Mouse (Mus musculus) heart, embryonic 10.5 days (tissue): Measurements from ENCODE around the gene Inf2. TPM values are rescaled to one million over a fixed set of nuclear protein-coding genes. Genes with fewer than 3 reads are reported as not detected.

Experiments used
- DNase-seq: peaks from one replicate; pipeline ENCODE4 v3.0.0-alpha.2; 2017; ENCODE audit warnings: low spot score
- H3K27ac ChIP-seq: fragments of 300-500 bp; sonication (generic); 2 replicates; pipeline ENCODE4 v1.5.1; 2016; ENCODE audit warnings: mild to moderate bottlenecking
- H3K27me3 ChIP-seq: fragments of 300-500 bp; sonication (generic); 2 replicates; pipeline ENCODE4 v1.6.1; 2016; ENCODE audit warnings: mild to moderate bottlenecking; ENCODE audit not compliant: poor library complexity, insufficient read depth, severe bottlenecking
- H3K36me3 ChIP-seq: fragments of 300-500 bp; sonication (generic); 2 replicates; pipeline ENCODE4 v1.6.1; 2016; ENCODE audit warnings: mild to moderate bottlenecking, moderate library complexity
- H3K4me1 ChIP-seq: fragments of 300-500 bp; sonication (generic); 2 replicates; pipeline ENCODE4 v1.6.1; 2016; ENCODE audit warnings: mild to moderate bottlenecking
- H3K4me3 ChIP-seq: fragments of 300-500 bp; sonication (generic); 2 replicates; pipeline ENCODE4 v1.5.1; 2016; ENCODE audit warnings: mild to moderate bottlenecking, moderate library complexity
- H3K9me3 ChIP-seq: fragments of 300-500 bp; sonication (generic); 2 replicates; pipeline ENCODE4 v1.6.1; 2016; ENCODE audit warnings: mild to moderate bottlenecking, moderate library complexity
- whole genome bisulfite sequencing: fragments of 180-500 bp; shearing (Covaris S2); methylation state at CpG from one replicate; pipeline ENCODE4 v1.1.7; 2016; 5-methylcytosine and 5-hydroxymethylcytosine counted together
- microRNA-seq: library from miRNA; unstranded; fragments of <30 nt; microRNA quantifications from one replicate; pipeline ENCODE4, GENCODE M21; 2017
- polyA plus RNA-seq: library from polyadenylated mRNA; unstranded; fragments of >200 nt; fragmentation: Nextera tagmentation; extraction: Ambion mirVana; gene quantifications from 2 replicates; pipeline ENCODE4 v1.2.1, GENCODE M21; 2016

Inf2 gene
- polyA plus RNA-seq, 1 experiment from 2014 or later = 5.6 TPM

- Histone ChIP-seq H3K36me3 (peaks cover 99% of the 10 kb centered on the region), H3K9me3 (no peaks in the 10 kb centered on the region), H3K27ac (peak overlapping the region; percentile 79), H3K27me3 (no peaks in the 10 kb centered on the region), H3K4me1 (peaks cover 63% of the 10 kb centered on the region), H3K4me3 (peak overlapping the region; percentile 37)
- no peak for DNase-seq
- 59% methylated on average over 3 of the region's 3 CpGs for WGBS
Observed at GRCm38 (mm10) chr12:112661327-112661605, 72.7 kb downstream of the Inf2 start.

- Histone ChIP-seq H3K36me3 (peaks cover 99% of the 10 kb centered on the region), H3K9me3 (no peaks in the 10 kb centered on the region), H3K27me3 (no peaks in the 10 kb centered on the region), H3K27ac (peak overlapping the region; percentile 79), H3K4me1 (peaks cover 69% of the 10 kb centered on the region), H3K4me3 (peak overlapping the region; percentile 37; the same call in 1 of the 2 replicates)
- WGBS = 76% methylated on average over 9 of the region's 9 CpGs
- no peak for DNase-seq
Observed at GRCm38 (mm10) chr12:112661851-112662250, 73.3 kb downstream of the Inf2 start.

- Histone ChIP-seq H3K27ac (peak overlapping the region; percentile 4; the same call in 1 of the 2 replicates), H3K27me3 (no peaks in the 10 kb centered on the region)
- WGBS = 89% methylated on average over 11 of the region's 11 CpGs
Observed at GRCm38 (mm10) chr12:112663303-112663702, 74.7 kb downstream of the Inf2 start.

GRCm38 (mm10) chr12:112663716-112664115, 75.1 kb downstream of the Inf2 start:
- Histone ChIP-seq H3K9me3 (no peaks in the 10 kb centered on the region), H3K36me3 (peaks cover 99% of the 10 kb centered on the region), H3K4me1 (peaks cover 87% of the 10 kb centered on the region), H3K4me3 (no peak overlapping the region), H3K27ac (peak overlapping the region; percentile 4; the same call in 1 of the 2 replicates), H3K27me3 (no peaks in the 10 kb centered on the region)
- no peak for DNase-seq
- 93% methylated on average over 12 of the region's 12 CpGs for WGBS

More at GRCm38 (mm10) chr12:112663303-112663702, 74.7 kb downstream of the Inf2 start:
- H3K9me3 ChIP-seq = no peaks in the 10 kb centered on the region
- H3K36me3 ChIP-seq = peaks cover 99% of the 10 kb centered on the region
- no peak for DNase-seq
- no peak overlapping the region for H3K4me3 ChIP-seq
- H3K4me1 ChIP-seq = peaks cover 83% of the 10 kb centered on the region

- Histone ChIP-seq H3K27ac (peak overlapping the region; percentile 4; the same call in 1 of the 2 replicates), H3K4me1 (peaks cover 91% of the 10 kb centered on the region), H3K36me3 (peaks cover 99% of the 10 kb centered on the region), H3K4me3 (no peak overlapping the region), H3K9me3 (no peaks in the 10 kb centered on the region), H3K27me3 (no peaks in the 10 kb centered on the region)
- whole genome bisulfite sequencing = 61% methylated on average over 2 of the region's 2 CpGs
- DNase-seq = no peak
Observed at GRCm38 (mm10) chr12:112664124-112664523, 75.5 kb downstream of the Inf2 start.

- DNase-seq = no peak
- Histone ChIP-seq H3K27ac (peak overlapping the region; percentile 69; the same call in 1 of the 2 replicates), H3K9me3 (no peaks in the 10 kb centered on the region), H3K4me3 (no peak overlapping the region), H3K4me1 (peaks cover 96% of the 10 kb centered on the region), H3K36me3 (peaks cover 99% of the 10 kb centered on the region), H3K27me3 (no peaks in the 10 kb centered on the region)
- 77% methylated on average over 5 of the region's 5 CpGs for WGBS
Observed at GRCm38 (mm10) chr12:112664656-112665055, 76.1 kb downstream of the Inf2 start.

Small RNA genes within 50 kb of the gene (microRNA-seq; reads per million reads assigned to microRNA genes)
- 1.5 reads per million for gene Mir6939

Other genes starting within 250 kb of the Inf2 start
- gene A530016L24Rik, start 99.3 kb upstream of the Inf2 start, polyA plus RNA-seq = 5.6 and 12.4 TPM in 2 replicates
- 1.2 and 1.5 TPM in 2 replicates for gene Tmem179, start 72.0 kb upstream of the Inf2 start, polyA plus RNA-seq
- gene Adssl1, start 31.3 kb downstream of the Inf2 start, polyA plus RNA-seq = 57.2 and 99.3 TPM in 2 replicates
- gene Siva1, start 55.9 kb downstream of the Inf2 start, polyA plus RNA-seq = 175 and 207 TPM in 2 replicates
- gene Akt1, start 86.1 kb downstream of the Inf2 start, polyA plus RNA-seq = 57.1 and 82.0 TPM in 2 replicates
- gene Zbtb42, start 90.0 kb downstream of the Inf2 start, polyA plus RNA-seq = 3.9 and 4.3 TPM in 2 replicates
- gene Cep170b, start 131.7 kb downstream of the Inf2 start, polyA plus RNA-seq = 3.9 and 6.6 TPM in 2 replicates
- gene Pld4, start 171.9 kb downstream of the Inf2 start, polyA plus RNA-seq = 0.57 and 2.9 TPM in 2 replicates
- 0.53 and 0.71 TPM in 2 replicates for gene Ahnak2, start 213.9 kb downstream of the Inf2 start, polyA plus RNA-seq
- 13.0 and 14.9 TPM in 2 replicates for gene Clba1, start 220.2 kb downstream of the Inf2 start, polyA plus RNA-seq
- 66.5 and 98.2 TPM in 2 replicates for gene Cdca4, start 240.6 kb downstream of the Inf2 start, polyA plus RNA-seq